Mouse (Mus musculus): Measurements from ENCODE around the gene Dip2c. TPM values are rescaled to one million over a fixed set of nuclear protein-coding genes. Genes with fewer than 3 reads are reported as not detected.

The Dip2c gene
- total RNA-seq, 2 experiments from 2014 or later, result 9.9 to 11.4 TPM

GRCm38 (mm10) chr13:9473383-9473782, 197.1 kb downstream of the Dip2c start:
- DNase-seq, result no peak
- intact Hi-C loops (cut with DNase I), result no loop called here

DNA sequence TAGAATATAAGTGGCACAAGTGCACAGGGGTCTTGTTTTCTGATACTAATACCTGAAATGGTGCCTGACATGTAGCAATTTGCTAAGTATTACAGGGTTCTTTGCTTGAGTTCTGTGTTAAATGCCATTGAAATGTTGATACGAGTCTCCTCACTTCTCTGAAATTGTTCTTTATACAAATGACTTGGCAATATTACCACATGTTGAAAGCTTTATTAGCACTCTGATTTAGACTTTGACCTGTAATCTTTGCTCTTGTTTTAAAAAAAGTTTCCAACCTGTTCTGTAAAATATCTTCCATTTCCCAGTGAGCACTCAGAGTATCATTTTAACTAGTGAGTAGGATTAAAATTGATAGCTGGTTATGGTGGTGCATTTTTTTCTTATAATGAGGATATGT, 205.4 kb downstream of the Dip2c start:
- intact Hi-C loops (cut with DNase I), result no loop called here

GRCm38 (mm10) chr13:9489696-9490095, 213.4 kb downstream of the Dip2c start:
- intact Hi-C loops (cut with DNase I), result no loop called here
- no peak for DNase-seq

More for the DNA sequence above, 205.4 kb downstream of the Dip2c start:
- no peak for DNase-seq

- DNase-seq, result no peak
- intact Hi-C loops (cut with DNase I), result no loop called here
These were observed 218.4 kb downstream of the Dip2c start for GRCm38 (mm10) chr13:9494726-9495125.

GRCm38 (mm10) chr13:9504118-9504856, 228.0 kb downstream of the Dip2c start:
- intact Hi-C loops (cut with DNase I), result no loop called here
- no peak for DNase-seq

DNA sequence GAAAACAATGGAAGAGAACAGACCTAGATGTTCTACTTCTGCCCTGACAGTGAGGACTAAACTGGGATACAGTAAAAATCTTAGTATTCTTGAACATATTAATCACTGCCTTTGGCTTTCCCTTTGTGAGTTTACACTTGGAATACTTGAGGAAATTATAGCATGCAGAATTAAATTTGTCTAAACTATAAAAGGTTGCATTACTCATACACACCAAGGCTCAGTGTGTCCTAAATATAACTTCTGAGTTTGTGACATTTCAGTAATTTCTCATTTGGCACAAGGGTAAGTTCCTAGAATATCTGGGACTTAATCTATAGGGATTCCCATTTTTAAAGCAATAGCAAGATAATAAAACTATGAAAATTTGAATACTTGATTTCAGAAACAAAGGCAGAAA, 262.2 kb downstream of the Dip2c start:
- no peak for DNase-seq
- intact Hi-C loops (cut with DNase I), result no loop called here

DNA sequence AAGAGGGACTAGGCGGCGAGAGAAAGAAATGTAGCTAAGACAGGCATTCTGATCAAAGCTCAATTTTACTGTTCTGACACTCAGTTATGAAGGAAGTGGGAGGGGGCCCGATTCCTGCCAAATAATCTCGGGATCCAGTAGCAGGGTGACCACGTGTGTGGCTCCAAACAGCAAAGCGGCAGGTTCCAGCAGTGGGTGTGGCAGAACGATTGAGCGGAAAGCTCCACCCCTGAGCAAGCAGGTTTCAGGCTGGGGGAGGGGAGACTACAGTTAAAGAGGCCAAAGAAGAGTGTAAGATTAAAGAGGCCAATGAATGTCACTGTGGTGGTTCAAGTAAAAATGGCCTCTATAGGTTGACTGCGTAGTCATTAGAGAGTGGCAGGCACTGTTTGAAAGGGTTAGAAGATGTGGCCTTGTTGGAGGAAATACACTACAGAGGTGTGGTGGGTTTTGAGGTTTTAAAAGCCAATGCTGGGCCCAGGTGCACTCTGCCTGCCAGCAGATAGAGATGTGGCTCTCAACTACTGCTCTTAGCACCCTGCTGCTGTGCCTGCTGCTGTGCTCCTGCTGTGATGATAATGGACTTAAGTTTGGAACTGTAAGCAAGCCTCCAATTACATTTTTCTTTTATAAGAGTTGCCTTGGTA, 271.5 kb downstream of the Dip2c start:
- intact Hi-C loops (cut with DNase I), result no loop called here
- no peak for DNase-seq

GRCm38 (mm10) chr13:9562099-9562498, 285.8 kb downstream of the Dip2c start:
- intact Hi-C loops (cut with DNase I), result no loop called here
- DNase-seq, result no peak

DNA sequence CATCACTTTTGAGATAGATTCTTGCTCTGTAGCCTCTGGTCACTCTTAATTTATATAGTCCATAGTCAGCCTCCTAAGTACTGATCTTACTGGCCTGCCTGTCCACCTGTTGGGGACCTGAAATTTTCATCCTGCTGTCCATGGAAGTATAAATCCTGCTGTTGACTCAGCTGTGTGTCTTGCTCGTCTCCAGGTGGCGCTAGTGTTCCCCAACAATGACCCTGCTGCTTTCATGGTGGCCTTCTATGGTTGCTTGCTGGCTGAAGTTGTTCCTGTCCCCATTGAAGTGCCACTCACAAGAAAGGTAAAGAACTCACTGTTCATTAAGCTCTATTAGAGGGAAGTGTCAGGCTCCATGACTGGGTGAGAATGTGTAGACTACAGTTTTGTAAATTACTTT, 286.6 kb downstream of the Dip2c start:
- intact Hi-C loops (cut with DNase I), result no loop called here
- no peak for DNase-seq

DNA sequence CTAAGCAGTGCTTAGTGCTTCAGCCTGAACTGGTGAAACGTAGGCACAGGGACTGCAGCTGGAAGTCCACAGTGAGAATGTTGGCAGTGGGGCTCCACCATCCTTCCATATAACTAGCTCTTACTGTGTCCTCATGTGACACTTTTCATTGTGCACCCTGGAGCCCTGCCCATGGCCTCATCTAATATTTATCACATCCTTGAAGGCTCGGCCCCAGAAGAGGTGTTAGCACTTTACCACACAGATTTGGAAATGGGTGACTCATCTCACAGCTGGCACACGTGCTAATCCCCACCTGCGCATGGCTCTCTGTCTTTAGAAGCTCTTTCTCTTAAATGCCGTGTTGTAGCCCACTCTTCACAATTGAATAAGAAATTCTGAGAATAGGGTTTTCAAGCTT, 292.5 kb downstream of the Dip2c start:
- intact Hi-C loops (cut with DNase I), result no loop called here

DNA sequence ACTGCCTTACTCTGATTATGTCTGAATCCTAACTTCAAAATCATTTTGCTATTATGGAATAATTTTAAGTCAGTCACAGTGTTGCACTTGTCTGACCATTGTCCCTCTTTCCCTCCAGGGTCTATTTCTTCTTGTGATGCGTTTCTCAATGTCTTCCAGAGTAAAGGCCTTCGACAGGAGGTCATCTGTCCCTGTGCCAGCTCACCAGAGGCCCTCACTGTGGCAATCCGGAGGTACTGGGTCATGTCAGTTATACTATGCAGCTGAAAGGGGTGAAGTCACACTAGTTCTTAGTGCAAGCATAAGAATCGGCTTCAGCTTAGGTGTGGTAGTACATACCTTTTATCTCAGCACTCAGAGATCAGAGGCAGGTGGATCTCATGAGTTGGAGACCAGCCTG, 300.4 kb downstream of the Dip2c start:
- DNase-seq, result no peak
- intact Hi-C loops (cut with DNase I), result no loop called here

More for the DNA sequence above, 292.5 kb downstream of the Dip2c start:
- no peak for DNase-seq

GRCm38 (mm10) chr13:9578456-9578855, 302.1 kb downstream of the Dip2c start:
- intact Hi-C loops (cut with DNase I), result no loop called here
- no peak for DNase-seq

- intact Hi-C loops (cut with DNase I), result no loop called here
- DNase-seq, result no peak
These were observed 305.5 kb downstream of the Dip2c start for GRCm38 (mm10) chr13:9581821-9582220.

DNA sequence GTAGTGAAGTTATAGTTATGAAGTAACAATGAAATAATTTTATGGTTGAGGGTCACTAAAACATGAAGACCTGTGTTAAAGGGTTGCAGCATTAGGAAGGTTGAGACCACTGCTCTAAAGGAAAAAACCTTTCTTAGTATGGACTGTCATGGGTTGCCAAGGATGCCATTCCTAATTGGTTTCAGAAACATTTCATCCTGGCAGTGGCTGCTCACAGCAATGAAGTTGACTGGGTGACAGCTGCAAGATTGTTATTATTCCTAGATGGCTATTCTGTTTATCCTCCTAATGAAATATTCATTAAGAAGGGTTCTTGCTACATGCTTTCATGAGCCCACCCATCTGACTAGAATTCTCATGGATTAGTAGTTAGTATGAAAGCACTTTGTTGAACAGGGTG, 307.3 kb downstream of the Dip2c start:
- intact Hi-C loops (cut with DNase I), result no loop called here
- no peak for DNase-seq

- intact Hi-C loops (cut with DNase I), result no loop called here
- DNase-seq, result no peak
These were observed 323.2 kb downstream of the Dip2c start for GRCm38 (mm10) chr13:9599334-9600096.

GRCm38 (mm10) chr13:9601350-9601749, 325.0 kb downstream of the Dip2c start:
- no peak for DNase-seq
- intact Hi-C loops (cut with DNase I), result no loop called here

DNA sequence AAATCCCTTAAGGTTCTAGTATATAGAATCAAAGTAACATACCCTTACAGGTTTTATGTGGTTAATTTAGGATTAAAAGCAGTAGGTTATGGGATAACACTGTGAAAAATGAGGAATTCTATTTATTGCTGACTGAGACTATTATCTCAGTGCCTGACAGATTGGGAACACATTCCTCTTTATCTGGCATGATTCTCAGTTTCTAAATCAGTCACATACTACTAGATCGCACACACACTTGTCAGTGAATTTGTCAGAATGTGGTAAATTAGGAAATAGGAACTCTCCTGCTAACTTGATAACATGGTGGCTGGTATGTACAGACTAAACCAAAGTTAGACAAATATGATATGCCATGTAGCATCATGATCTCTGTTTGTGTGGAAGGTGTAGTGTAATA, 334.9 kb downstream of the Dip2c start:
- intact Hi-C loops (cut with DNase I), result no loop called here
- no peak for DNase-seq

- intact Hi-C loops (cut with DNase I), result no loop called here
- no peak for DNase-seq
These were observed 356.4 kb downstream of the Dip2c start for GRCm38 (mm10) chr13:9632684-9633083.

- intact Hi-C loops (cut with DNase I), result loop anchor here (5.0 kb wide), 1 partner anchor 454 kb away; no protein-coding TSS in a partner anchor
These were observed 359.6 kb downstream of the Dip2c start for GRCm38 (mm10) chr13:9635951-9636350.

GRCm38 (mm10) chr13:9636505-9636904, 360.2 kb downstream of the Dip2c start:
- intact Hi-C loops (cut with DNase I), result loop anchor here (5.0 kb wide), 1 partner anchor 454 kb away; no protein-coding TSS in a partner anchor
- DNase-seq, result no peak

More at GRCm38 (mm10) chr13:9635951-9636350, 359.6 kb downstream of the Dip2c start:
- DNase-seq, result no peak

- no peak for DNase-seq
- intact Hi-C loops (cut with DNase I), result loop anchor here (5.0 kb wide), 1 partner anchor 456 kb away; no protein-coding TSS in a partner anchor
These were observed 361.6 kb downstream of the Dip2c start for GRCm38 (mm10) chr13:9637949-9638348.
